Mouse (Mus musculus): Measurements from ENCODE around the gene Map3k5. TPM values are rescaled to one million over a fixed set of nuclear protein-coding genes. Genes with fewer than 3 reads are reported as not detected.

Gene Map3k5
- polyA plus RNA-seq, 1 experiment from 2014 or later: 1.4 TPM

GRCm38 (mm10) chr10:19945651-19946050 is 11.4 kb downstream of the Map3k5 start:
- H3K27ac ChIP-seq (ENCODE audit: low read depth): no peak overlapping the region
- 71% methylated on average over 7 of the region's 7 CpGs for WGBS (ENCODE audit: insufficient replicate concordance)
- DNase-seq (no peak), ATAC-seq (no peak)
- H3K9me3 ChIP-seq (ENCODE audit: low read length): no peaks in the 10 kb centered on the region
- H3K36me3 ChIP-seq (replicated peaks; ENCODE audit: insufficient read depth, low read length): no peaks in the 10 kb centered on the region
- no peak overlapping the region for H3K4me2 ChIP-seq (ENCODE audit: low read depth, low read length)
- peaks cover 9% of the 10 kb centered on the region for H3K4me1 ChIP-seq (ENCODE audit: insufficient read depth)
- TF ChIP-seq CTCF (IDR thresholded peaks at IDR 0.05; ENCODE audit: low read depth) (no peak), EP300 (IDR thresholded peaks at IDR 0.05; ENCODE audit: low read depth) (no peak)
- H3K4me3 ChIP-seq (ENCODE audit: low read depth, low read length): no peak overlapping the region
- no peak overlapping the region for H3K9ac ChIP-seq (replicated peaks)
- no peaks in the 10 kb centered on the region for H3K27me3 ChIP-seq (ENCODE audit: insufficient read depth, low read length)

DNA sequence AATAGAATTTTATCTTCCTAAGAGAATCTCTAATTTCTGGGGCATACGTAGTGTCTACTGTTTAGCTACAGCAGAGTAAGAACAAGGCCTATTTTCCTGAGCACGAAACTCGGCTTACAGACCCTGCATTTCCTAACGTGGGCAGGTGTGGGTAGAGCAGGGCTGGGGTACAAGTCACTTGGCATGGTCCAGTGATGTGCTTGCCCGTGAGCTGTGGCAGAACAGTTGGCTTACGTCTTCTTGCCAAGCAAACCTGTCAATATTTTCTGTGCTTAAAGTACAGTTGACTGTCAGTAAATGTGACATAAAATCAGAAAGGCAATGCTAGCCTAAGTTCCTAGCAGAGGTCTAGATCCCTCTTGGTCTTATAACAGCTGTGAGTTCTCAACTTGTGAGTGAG is 12.4 kb downstream of the Map3k5 start:
- DNase-seq: no peak
- Histone ChIP-seq H3K27ac (ENCODE audit: low read depth) (no peak overlapping the region), H3K4me1 (ENCODE audit: insufficient read depth) (peaks cover 8% of the 10 kb centered on the region; the same call in 1 of the 2 replicates), H3K4me3 (ENCODE audit: low read depth, low read length) (no peak overlapping the region), H3K9me3 (ENCODE audit: low read length) (no peaks in the 10 kb centered on the region), H3K4me2 (ENCODE audit: low read depth, low read length) (no peak overlapping the region), H3K27me3 (ENCODE audit: insufficient read depth, low read length) (no peaks in the 10 kb centered on the region), H3K36me3 (replicated peaks; ENCODE audit: insufficient read depth, low read length) (no peaks in the 10 kb centered on the region), H3K9ac (replicated peaks) (no peak overlapping the region)
- TF ChIP-seq CTCF (IDR thresholded peaks at IDR 0.05; ENCODE audit: low read depth) (no peak), EP300 (IDR thresholded peaks at IDR 0.05; ENCODE audit: low read depth) (no peak)
- 82% methylated on average over 6 of the region's 6 CpGs for WGBS (ENCODE audit: insufficient replicate concordance)
- ATAC-seq: no peak

GRCm38 (mm10) chr10:19947441-19947840 is 13.2 kb downstream of the Map3k5 start:
- Histone ChIP-seq H3K4me1 (ENCODE audit: insufficient read depth) (peaks cover 6% of the 10 kb centered on the region; the same call in 1 of the 2 replicates), H3K27ac (ENCODE audit: low read depth) (no peak overlapping the region), H3K9me3 (ENCODE audit: low read length) (no peaks in the 10 kb centered on the region), H3K4me3 (ENCODE audit: low read depth, low read length) (no peak overlapping the region), H3K9ac (replicated peaks) (no peak overlapping the region), H3K4me2 (ENCODE audit: low read depth, low read length) (no peak overlapping the region), H3K36me3 (replicated peaks; ENCODE audit: insufficient read depth, low read length) (no peaks in the 10 kb centered on the region), H3K27me3 (ENCODE audit: insufficient read depth, low read length) (no peaks in the 10 kb centered on the region)
- ATAC-seq: no peak
- 80% methylated on average over 10 of the region's 10 CpGs for WGBS (ENCODE audit: insufficient replicate concordance)
- no peak for DNase-seq
- TF ChIP-seq CTCF (IDR thresholded peaks at IDR 0.05; ENCODE audit: low read depth): no peak

- no peak for DNase-seq
- H3K36me3 ChIP-seq (replicated peaks; ENCODE audit: insufficient read depth, low read length): no peaks in the 10 kb centered on the region
- WGBS (ENCODE audit: insufficient replicate concordance): 82% methylated on average over 5 of the region's 5 CpGs
- ATAC-seq: no peak
- no peaks in the 10 kb centered on the region for H3K9me3 ChIP-seq (ENCODE audit: low read length)
- no peak overlapping the region for H3K4me2 ChIP-seq (ENCODE audit: low read depth, low read length)
- no peak overlapping the region for H3K27ac ChIP-seq (ENCODE audit: low read depth)
- TF ChIP-seq EP300 (IDR thresholded peaks at IDR 0.05; ENCODE audit: low read depth) (no peak), CTCF (IDR thresholded peaks at IDR 0.05; ENCODE audit: low read depth) (no peak)
- H3K4me1 ChIP-seq (ENCODE audit: insufficient read depth): peaks cover 6% of the 10 kb centered on the region; the same call in 1 of the 2 replicates
- H3K4me3 ChIP-seq (ENCODE audit: low read depth, low read length): no peak overlapping the region
- H3K9ac ChIP-seq (replicated peaks): no peak overlapping the region
- H3K27me3 ChIP-seq (ENCODE audit: insufficient read depth, low read length): no peaks in the 10 kb centered on the region
These were observed 13.6 kb downstream of the Map3k5 start for GRCm38 (mm10) chr10:19947901-19948300.

DNA sequence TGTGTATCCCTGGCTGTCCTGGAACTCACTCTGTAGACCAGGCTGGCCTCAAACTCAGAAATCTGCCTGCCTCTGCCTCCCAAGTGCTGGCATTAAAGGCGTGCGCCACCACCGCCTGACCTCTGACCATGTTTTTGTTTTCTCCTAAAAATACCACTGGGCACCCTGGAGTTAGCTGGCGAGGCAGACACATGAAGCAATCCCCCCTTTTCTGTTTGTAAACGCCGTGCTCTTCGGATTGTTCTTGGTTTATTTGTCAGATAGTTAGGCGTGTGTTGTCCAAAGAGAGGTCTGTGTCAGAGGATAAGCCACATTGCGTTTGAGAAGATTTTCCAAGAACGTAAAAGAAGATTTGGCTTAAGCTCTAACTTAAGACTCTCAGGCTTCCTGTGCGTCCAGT is 14.1 kb downstream of the Map3k5 start:
- no peak overlapping the region for H3K27ac ChIP-seq (ENCODE audit: low read depth)
- peaks cover 6% of the 10 kb centered on the region; the same call in 1 of the 2 replicates for H3K4me1 ChIP-seq (ENCODE audit: insufficient read depth)
- no peak overlapping the region for H3K4me2 ChIP-seq (ENCODE audit: low read depth, low read length)
- WGBS (ENCODE audit: insufficient replicate concordance): 83% methylated on average over 11 of the region's 11 CpGs
- no peaks in the 10 kb centered on the region for H3K9me3 ChIP-seq (ENCODE audit: low read length)
- TF ChIP-seq CTCF (IDR thresholded peaks at IDR 0.05; ENCODE audit: low read depth) (no peak), EP300 (IDR thresholded peaks at IDR 0.05; ENCODE audit: low read depth) (no peak)
- DNase-seq: no peak
- H3K27me3 ChIP-seq (ENCODE audit: insufficient read depth, low read length): no peaks in the 10 kb centered on the region
- no peaks in the 10 kb centered on the region for H3K36me3 ChIP-seq (replicated peaks; ENCODE audit: insufficient read depth, low read length)
- no peak overlapping the region for H3K4me3 ChIP-seq (ENCODE audit: low read depth, low read length)
- no peak for ATAC-seq
- H3K9ac ChIP-seq (replicated peaks): no peak overlapping the region

- Histone ChIP-seq H3K4me3 (ENCODE audit: low read depth, low read length) (no peak overlapping the region), H3K27ac (ENCODE audit: low read depth) (no peak overlapping the region), H3K9me3 (ENCODE audit: low read length) (no peaks in the 10 kb centered on the region), H3K4me2 (ENCODE audit: low read depth, low read length) (no peak overlapping the region), H3K4me1 (ENCODE audit: insufficient read depth) (peaks cover 8% of the 10 kb centered on the region), H3K9ac (replicated peaks) (no peak overlapping the region), H3K27me3 (ENCODE audit: insufficient read depth, low read length) (no peaks in the 10 kb centered on the region), H3K36me3 (replicated peaks; ENCODE audit: insufficient read depth, low read length) (no peaks in the 10 kb centered on the region)
- 72% methylated on average over 4 of the region's 4 CpGs for WGBS (ENCODE audit: insufficient replicate concordance)
- TF ChIP-seq CTCF (IDR thresholded peaks at IDR 0.05; ENCODE audit: low read depth): no peak
- no peak for TF ChIP-seq EP300 (IDR thresholded peaks at IDR 0.05; ENCODE audit: low read depth)
- DNase-seq (no peak), ATAC-seq (no peak)
These were observed 14.8 kb downstream of the Map3k5 start for GRCm38 (mm10) chr10:19949106-19949505.
